Mouse (Mus musculus) MEL-GATA-1-ER (cell line): Measurements from ENCODE around the gene Slc30a10.

Experiments
- DNase-seq: peaks from one replicate; pipeline ENCODE4 v3.0.0-alpha.2; 2012; ENCODE audit warnings: low read depth; ENCODE audit errors: extremely low read depth

Slc30a10 gene

GRCm38 (mm10) chr1:185454575-185454954 is at the start of gene Slc30a10:
Slc30a10 (plus strand) TSS chr1:185454848.
- peak; percentile 99 for DNase-seq

GRCm38 (mm10) chr1:185405921-185406320 is 48.7 kb upstream of the Slc30a10 start:
- DNase-seq = no peak

- no peak for DNase-seq
Measured at GRCm38 (mm10) chr1:185409831-185410230, 44.8 kb upstream of the Slc30a10 start.

GRCm38 (mm10) chr1:185418011-185418410 is 36.6 kb upstream of the Slc30a10 start:
- no peak for DNase-seq

- DNase-seq = no peak
Measured at GRCm38 (mm10) chr1:185419805-185420204, 34.8 kb upstream of the Slc30a10 start.

- DNase-seq = no peak
Measured at GRCm38 (mm10) chr1:185420776-185421175, 33.9 kb upstream of the Slc30a10 start.

- DNase-seq = no peak
Measured at GRCm38 (mm10) chr1:185426583-185426982, 28.1 kb upstream of the Slc30a10 start.

- no peak for DNase-seq
Measured at GRCm38 (mm10) chr1:185430488-185430887, 24.2 kb upstream of the Slc30a10 start.

GRCm38 (mm10) chr1:185431245-185431997 is 23.2 kb upstream of the Slc30a10 start:
- no peak for DNase-seq

GRCm38 (mm10) chr1:185431998-185432317 is 22.7 kb upstream of the Slc30a10 start:
- DNase-seq = no peak

GRCm38 (mm10) chr1:185433112-185433511 is 21.5 kb upstream of the Slc30a10 start:
- no peak for DNase-seq

- no peak for DNase-seq
Measured at GRCm38 (mm10) chr1:185438841-185439580, 15.6 kb upstream of the Slc30a10 start.

GRCm38 (mm10) chr1:185441703-185442472 is 12.8 kb upstream of the Slc30a10 start:
- DNase-seq = no peak

- no peak for DNase-seq
Measured at GRCm38 (mm10) chr1:185448936-185449335, 5.7 kb upstream of the Slc30a10 start.

GRCm38 (mm10) chr1:185449727-185450126 is 4.9 kb upstream of the Slc30a10 start:
- peak; percentile 39 for DNase-seq

GRCm38 (mm10) chr1:185451077-185451476 is 3.6 kb upstream of the Slc30a10 start:
- DNase-seq = no peak

GRCm38 (mm10) chr1:185451495-185451894 is 3.2 kb upstream of the Slc30a10 start:
- DNase-seq = no peak

GRCm38 (mm10) chr1:185452461-185452860 is 2.2 kb upstream of the Slc30a10 start:
- peak; percentile 27 for DNase-seq

GRCm38 (mm10) chr1:185454144-185454543 is 504 bp upstream of the Slc30a10 start:
- no peak for DNase-seq

GRCm38 (mm10) chr1:185454955-185455701 is 480 bp downstream of the Slc30a10 start:
- DNase-seq = peak; percentile 27

- peak; percentile 52 for DNase-seq
Measured at GRCm38 (mm10) chr1:185456327-185456726, 1.7 kb downstream of the Slc30a10 start.
